Mouse (Mus musculus): ENCODE results near the gene Srgap2.

GRCm38 (mm10) chr1:131299788-131300187 is 227.4 kb downstream of the Srgap2 start:
- TF ChIP-seq CTCF (IDR thresholded peaks at IDR 0.05; ENCODE audit: low read depth, low read length) (no peak), POLR2A (IDR thresholded peaks at IDR 0.05; ENCODE audit: borderline replicate concordance, low read depth, low read length) (no peak)

All from bone marrow macrophage, adult 2 months (primary cell).